Mouse (Mus musculus) ES-E14 (cell line): Measurements from ENCODE around the gene Pdxp. TPM values are rescaled to one million over a fixed set of nuclear protein-coding genes. Genes with fewer than 3 reads are reported as not detected.
A peak's percentile ranks its signal among the peaks of the same experiment; 100 is the strongest.

Experiments
- DNase-seq: peaks from one replicate; pipeline ENCODE4 v3.0.0-alpha.2; 2013; ENCODE audit warnings: low read depth, low spot score
- H3K27ac ChIP-seq: 2 replicates; pipeline ENCODE4 v1.5.1; 2012; ENCODE audit warnings: low read depth, mild to moderate bottlenecking, low read length, moderate library complexity, mixed read lengths; ENCODE audit not compliant: poor library complexity, insufficient read depth, severe bottlenecking
- H3K36me3 ChIP-seq: 2 replicates; pipeline ENCODE4 v1.6.1; 2012; ENCODE audit warnings: mild to moderate bottlenecking, low read length, moderate library complexity, mixed read lengths; ENCODE audit not compliant: control insufficient read depth, poor library complexity, insufficient read depth, severe bottlenecking
- H3K4me1 ChIP-seq, 2 experiments: fragments of 150-350 bp in 1 of 2; sonication (generic) in 1 of 2; 2 replicates each; pipeline ENCODE4 v1.6.1; 2012; ENCODE audit warnings: low read length in 2 of 2, mild to moderate bottlenecking in 1 of 2, mixed read lengths in 1 of 2; ENCODE audit not compliant: control insufficient read depth in 2 of 2, insufficient read depth in 2 of 2, poor library complexity in 1 of 2
- H3K4me3 ChIP-seq, 2 experiments: fragments of 150-350 bp in 1 of 2; sonication (generic) in 1 of 2; 2 replicates each; pipeline ENCODE4 v1.5.1; 2012; ENCODE audit warnings: low read length in 2 of 2, low read depth in 1 of 2, mild to moderate bottlenecking in 1 of 2, mixed read lengths in 1 of 2; ENCODE audit not compliant: insufficient read depth in 1 of 2, poor library complexity in 1 of 2, severe bottlenecking in 1 of 2
- H3K9ac ChIP-seq: 2 replicates; pipeline ENCODE4 v1.6.1; 2012; ENCODE audit warnings: low read depth, mild to moderate bottlenecking, low read length, mixed read lengths; ENCODE audit not compliant: poor library complexity, insufficient read depth, severe bottlenecking
- H3K9me3 ChIP-seq: fragments of 150-350 bp; sonication (generic); 2 replicates; pipeline ENCODE4 v1.6.1; 2012; ENCODE audit warnings: low read depth, mild to moderate bottlenecking, low read length; ENCODE audit not compliant: control insufficient read depth, insufficient read depth
- CHD2 ChIP-seq: IDR thresholded peaks from 2 replicates; pipeline ENCODE4 v1.6.1; 2014; ENCODE audit warnings: mild to moderate bottlenecking, low read depth, low read length, inconsistent platforms
- HCFC1 ChIP-seq: IDR thresholded peaks from 2 replicates; pipeline ENCODE4 v1.6.1; 2012; ENCODE audit warnings: low read length, inconsistent platforms, borderline replicate concordance; ENCODE audit not compliant: insufficient read depth
- MAFK ChIP-seq: IDR thresholded peaks from 2 replicates; pipeline ENCODE4 v1.6.1; 2014; ENCODE audit warnings: mild to moderate bottlenecking, low read depth, low read length, inconsistent platforms; ENCODE audit not compliant: insufficient read depth
- ZC3H11A ChIP-seq: IDR thresholded peaks from 2 replicates; pipeline ENCODE4 v1.6.1; 2012; ENCODE audit warnings: low read depth, mild to moderate bottlenecking, inconsistent platforms, low read length, borderline replicate concordance
- ZNF384 ChIP-seq: IDR thresholded peaks from 2 replicates; pipeline ENCODE4 v1.6.1; 2012; ENCODE audit warnings: low read depth, low read length, inconsistent platforms
- in situ Hi-C, 2 experiments: fragments of 600-800 bp; cut with MboI; formaldehyde crosslinking; loops; one replicate each; pipeline ENCODE4 v1.15.1; 2025; ENCODE audit warnings: low sequenced_read_pairs in 2 of 2, inconsistent platforms in 1 of 2; ENCODE audit not compliant: unreplicated experiment in 2 of 2
- total RNA-seq: library from RNA; depleted of rRNA; stranded (reverse); fragments of 300-350 nt; gene quantifications from 2 replicates; pipeline ENCODE4 v1.2.3, GENCODE M21; 2012; rRNA removed

Pdxp gene
- 15.8 and 19.7 TPM in 2 replicates for total RNA-seq

- Histone ChIP-seq H3K27ac (no peak within 1 kb of the TSS), H3K4me3 (peak within 1 kb of the TSS; percentile 85 to 92), H3K9ac (peak within 1 kb of the TSS; percentile 86), H3K36me3 (peaks cover 28% of the 10 kb centered on the region; the same call in 1 of the 2 replicates), H3K4me1 (peaks cover 0 to 19% of the 10 kb centered on the region in 2 experiments; a peak in 2 of 4 replicates), H3K9me3 (no peaks in the 10 kb centered on the region)
- in situ Hi-C loops = no loop called here
- peak; percentile 98 for DNase-seq
- TF ChIP-seq HCFC1 (no peak), CHD2 (peak; percentile 67)
Measured at GRCm38 (mm10) chr15:78913632-78914090, at the start of gene Pdxp. Pdxp (plus strand) TSS chr15:78913919.

GRCm38 (mm10) chr15:78868398-78868797 lies 45.3 kb upstream of the Pdxp start:
- DNase-seq = no peak
- in situ Hi-C loops = no loop called here
- H3K9me3 ChIP-seq = no peaks in the 10 kb centered on the region
- H3K36me3 ChIP-seq = no peaks in the 10 kb centered on the region
- no peak overlapping the region for H3K9ac ChIP-seq
- TF ChIP-seq HCFC1 (no peak), MAFK (no peak), CHD2 (no peak), ZC3H11A (no peak), ZNF384 (no peak)
- peaks cover 2 to 25% of the 10 kb centered on the region in 2 experiments for H3K4me1 ChIP-seq
- H3K4me3 ChIP-seq = no peak overlapping the region
- peak overlapping the region; percentile 12; the same call in 1 of the 2 replicates for H3K27ac ChIP-seq

GRCm38 (mm10) chr15:78868826-78869233 lies 44.9 kb upstream of the Pdxp start:
- in situ Hi-C loops = no loop called here
- Histone ChIP-seq H3K27ac (peak overlapping the region; percentile 12; the same call in 1 of the 2 replicates), H3K9ac (no peak overlapping the region)

GRCm38 (mm10) chr15:78869775-78870174 lies 43.9 kb upstream of the Pdxp start:
- no peak overlapping the region for H3K27ac ChIP-seq
- TF ChIP-seq HCFC1 (no peak), CHD2 (no peak), MAFK (no peak), ZC3H11A (no peak), ZNF384 (peak; percentile 92)
- in situ Hi-C loops = no loop called here
- no peak overlapping the region for H3K4me3 ChIP-seq
- H3K9me3 ChIP-seq = no peaks in the 10 kb centered on the region
- H3K4me1 ChIP-seq = peaks cover 2 to 27% of the 10 kb centered on the region in 2 experiments
- H3K9ac ChIP-seq = no peak overlapping the region
- H3K36me3 ChIP-seq = no peaks in the 10 kb centered on the region
- peak; percentile 60 for DNase-seq

More at GRCm38 (mm10) chr15:78868826-78869233, 44.9 kb upstream of the Pdxp start:
- no peak for DNase-seq
- no peaks in the 10 kb centered on the region for H3K9me3 ChIP-seq
- peaks cover 2 to 26% of the 10 kb centered on the region in 2 experiments for H3K4me1 ChIP-seq
- H3K36me3 ChIP-seq = no peaks in the 10 kb centered on the region
- TF ChIP-seq HCFC1 (no peak), CHD2 (no peak), ZNF384 (no peak), MAFK (no peak), ZC3H11A (no peak)
- no peak overlapping the region for H3K4me3 ChIP-seq

GRCm38 (mm10) chr15:78872021-78872608 lies 41.6 kb upstream of the Pdxp start:
- H3K27ac ChIP-seq = no peak overlapping the region
- H3K36me3 ChIP-seq = no peaks in the 10 kb centered on the region
- peaks cover 0 to 31% of the 10 kb centered on the region in 2 experiments; a peak in 3 of 4 replicates for H3K4me1 ChIP-seq
- in situ Hi-C loops = no loop called here
- H3K9me3 ChIP-seq = no peaks in the 10 kb centered on the region
- no peak overlapping the region for H3K4me3 ChIP-seq
- TF ChIP-seq ZC3H11A (no peak), ZNF384 (no peak), MAFK (no peak), CHD2 (no peak), HCFC1 (no peak)
- no peak for DNase-seq
- no peak overlapping the region for H3K9ac ChIP-seq
